Mouse (Mus musculus): ENCODE measurements around the gene Susd3. TPM values are rescaled to one million over a fixed set of nuclear protein-coding genes. Genes with fewer than 3 reads are reported as not detected.

Gene Susd3
- 10 to 100 TPM; 22.7 to 23.7 TPM for total RNA-seq (2023)

GRCm38 (mm10) chr13:49248467-49248862 is at the start of gene Susd3:
Susd3 (minus strand) TSS chr13:49248706.

GRCm38 (mm10) chr13:49215504-49216219 is 32.8 kb downstream of the Susd3 start, which contains the start of gene Card19:
Card19 (minus strand) TSS chr13:49216037.

GRCm38 (mm10) chr13:49187288-49188218 is 61.0 kb downstream of the Susd3 start, which contains the start of gene Ninj1:
Ninj1 (plus strand) TSS chr13:49187485.

Other genes with a start within 250 kb of the Susd3 start
- not detected for gene Wnk2, start 100.7 kb downstream of the Susd3 start, total RNA-seq (2023)
- gene Ninj1, start 61.2 kb downstream of the Susd3 start, total RNA-seq (2023) = 10 to 100 TPM; 14.6 to 16.0 TPM
- gene Card19, start 32.7 kb downstream of the Susd3 start, total RNA-seq (2023) = 10 to 100 TPM; 43.8 to 44.0 TPM
- gene Fgd3, start 71.6 kb upstream of the Susd3 start, total RNA-seq (2023) = 10 to 100 TPM; 86.3 to 89.9 TPM
- 10 to 100 TPM; 31.0 to 34.8 TPM for gene Bicd2, start 92.9 kb upstream of the Susd3 start, total RNA-seq (2023)
- gene Ippk, start 172.5 kb upstream of the Susd3 start, total RNA-seq (2023) = 10 to 100 TPM; 10.8 to 13.5 TPM
- gene Tes3-ps, start 244.6 kb upstream of the Susd3 start, total RNA-seq (2023) = 1 to 10 TPM in 1 of 2 experiments, under 1 TPM in 1; 0.92 to 1.0 TPM